Mouse (Mus musculus) cerebral cortex, adult 2 months (tissue): ENCODE results near the gene Gm13212.

Experiments
- WGBS: fragments of 180-500 bp; shearing (Covaris S2); methylation state at CpG from one replicate; pipeline ENCODE4 v1.1.7; 2018; 5-methylcytosine and 5-hydroxymethylcytosine counted together

The Gm13212 gene

GRCm38 (mm10) chr4:145585078-145585477 lies at the start of gene Gm13212:
TSS of gene Gm13212 (plus strand) at chr4:145585166.
- 24% methylated on average over 11 of the region's 11 CpGs for whole genome bisulfite sequencing

DNA sequence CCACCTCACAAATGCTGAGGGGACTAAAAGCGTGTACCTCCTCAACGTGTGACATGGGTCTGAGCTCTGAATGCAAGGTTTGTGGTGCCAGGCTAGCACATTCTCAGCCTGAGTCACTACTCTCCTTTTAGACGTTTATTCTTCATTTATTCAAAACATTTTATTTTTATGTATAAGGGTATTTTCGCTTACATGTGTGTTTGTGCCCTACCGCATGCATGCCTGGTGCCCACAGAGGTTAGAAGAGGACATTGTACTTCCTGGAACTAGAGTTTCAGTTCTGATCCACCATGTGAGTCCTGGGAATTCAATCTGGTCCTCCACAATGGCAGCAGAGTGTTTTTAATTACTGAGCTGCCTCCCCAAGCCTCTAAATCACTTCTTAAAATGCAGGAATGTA lies 41.1 kb upstream of the Gm13212 start:
- 76% methylated on average over 5 of the region's 5 CpGs for WGBS

DNA sequence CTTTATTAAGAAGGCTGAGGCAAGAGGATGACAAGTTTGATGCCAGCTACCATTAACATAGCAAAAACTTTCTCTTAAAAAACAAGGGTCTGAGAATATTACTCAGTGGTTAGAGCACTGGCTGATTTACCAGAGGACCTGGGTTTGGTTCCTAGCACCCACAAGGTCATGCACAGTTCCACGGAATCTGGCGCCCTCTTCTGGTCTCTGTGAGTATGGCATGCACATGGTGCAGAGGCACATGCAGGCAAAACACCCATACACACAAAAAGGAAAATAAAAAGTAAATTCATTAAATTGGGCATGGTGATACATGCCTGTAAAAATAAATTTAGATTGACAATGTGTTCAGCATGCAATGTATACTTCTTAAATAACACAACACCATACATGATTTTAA lies 39.9 kb upstream of the Gm13212 start:
- 13% methylated on average over 2 of the region's 2 CpGs for WGBS

GRCm38 (mm10) chr4:145545734-145546349 lies 39.1 kb upstream of the Gm13212 start:
- WGBS: 72% methylated on average over 6 of the region's 6 CpGs

- 89% methylated on average over 3 of the region's 3 CpGs for WGBS
Measured at GRCm38 (mm10) chr4:145546477-145546876, 38.5 kb upstream of the Gm13212 start.

DNA sequence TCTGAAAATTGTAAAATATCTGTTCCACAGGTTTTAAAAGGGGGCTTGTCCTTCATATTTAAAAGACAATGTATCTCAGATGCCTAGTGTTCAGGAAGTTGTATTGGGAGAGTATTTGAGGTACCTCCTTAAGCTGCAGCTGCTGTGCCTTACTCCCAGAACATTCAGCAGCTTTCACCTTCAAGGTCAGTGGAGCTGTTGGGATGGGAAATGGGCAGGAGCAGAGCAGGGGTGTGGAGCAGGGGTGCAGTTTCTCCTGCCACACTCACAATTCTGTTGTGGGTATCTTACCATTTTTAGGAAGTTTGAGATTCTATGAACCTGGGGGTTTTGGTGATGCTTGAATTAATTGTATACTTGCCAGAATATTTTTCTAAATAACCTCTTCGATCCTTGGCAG lies 28.3 kb upstream of the Gm13212 start:
- 53% methylated on average over 1 of the region's 1 CpGs for WGBS

DNA sequence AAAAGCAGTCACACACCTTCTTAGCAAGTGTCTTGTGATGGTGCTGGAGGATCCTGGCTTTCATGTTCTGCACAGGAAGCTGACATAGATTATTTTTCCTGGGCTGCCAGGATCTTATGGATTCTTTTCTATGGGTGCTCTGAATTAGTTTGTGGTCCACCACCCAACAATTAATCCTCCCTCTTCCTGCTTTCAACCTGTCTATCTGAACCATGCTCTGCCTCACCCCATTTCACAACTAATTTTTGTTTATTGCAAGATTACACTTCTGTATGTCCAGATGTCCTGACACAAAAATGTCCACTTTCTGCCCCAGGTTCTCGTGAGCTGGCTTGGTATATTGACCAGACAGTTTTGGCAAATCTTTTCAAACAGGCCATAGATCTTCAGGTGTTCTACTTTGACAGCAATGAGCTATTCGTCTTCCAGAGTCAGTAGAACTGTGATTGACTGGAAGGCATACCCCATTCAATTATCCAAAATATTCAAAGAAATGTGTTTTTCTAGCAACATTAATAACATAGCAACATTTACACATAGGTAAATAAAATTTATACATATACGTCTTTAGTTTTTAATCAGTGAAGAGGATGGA lies 25.4 kb upstream of the Gm13212 start:
- 40% methylated on average over 3 of the region's 3 CpGs for WGBS

- WGBS: 72% methylated on average over 3 of the region's 3 CpGs
Measured at GRCm38 (mm10) chr4:145564111-145564821, 20.7 kb upstream of the Gm13212 start.

DNA sequence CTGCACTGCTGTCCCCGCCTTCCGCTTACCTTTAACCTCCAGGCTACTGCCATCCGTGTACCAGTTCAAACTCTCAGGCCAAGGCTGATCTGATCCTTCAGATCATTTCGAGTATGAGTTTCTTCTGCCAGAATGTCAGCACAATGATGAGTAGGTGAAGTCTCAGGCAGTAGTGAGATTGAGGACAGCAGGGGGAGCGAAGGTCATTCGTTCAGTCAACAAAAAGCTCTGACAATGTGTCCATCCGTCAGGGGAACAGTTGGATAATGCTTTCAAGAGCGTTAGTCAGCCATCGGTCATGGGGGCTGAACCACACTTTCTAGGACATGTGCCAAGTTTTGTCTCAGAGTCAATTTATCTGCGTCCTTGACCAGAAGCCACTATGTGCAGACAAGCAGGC lies 14.5 kb upstream of the Gm13212 start:
- WGBS: 95% methylated on average over 10 of the region's 10 CpGs

- WGBS: 90% methylated on average over 8 of the region's 8 CpGs
Measured at GRCm38 (mm10) chr4:145576623-145577022, 8.3 kb upstream of the Gm13212 start.

DNA sequence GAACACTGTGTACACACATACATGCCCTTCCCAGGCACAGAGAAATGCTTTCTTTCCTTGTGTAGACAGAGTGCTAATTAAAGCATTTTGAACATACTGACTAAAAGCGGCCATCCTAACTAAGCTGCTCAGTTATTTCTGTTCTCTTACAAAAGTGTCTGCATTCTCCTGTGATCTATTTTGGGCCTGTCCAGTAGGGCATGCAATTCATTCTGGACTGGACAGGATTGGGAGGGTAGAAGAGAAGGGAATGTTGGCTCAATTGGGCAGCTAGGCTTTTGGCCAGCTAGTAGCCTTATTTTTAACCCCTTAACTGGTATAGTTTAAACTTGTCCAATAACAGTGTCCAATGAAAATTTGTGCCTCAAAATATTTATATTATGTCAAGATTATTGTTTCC lies 4.6 kb upstream of the Gm13212 start:
- 91% methylated on average over 1 of the region's 1 CpGs for WGBS

- WGBS: 78% methylated on average over 2 of the region's 2 CpGs
Measured at GRCm38 (mm10) chr4:145586046-145586445, 1.1 kb downstream of the Gm13212 start.

DNA sequence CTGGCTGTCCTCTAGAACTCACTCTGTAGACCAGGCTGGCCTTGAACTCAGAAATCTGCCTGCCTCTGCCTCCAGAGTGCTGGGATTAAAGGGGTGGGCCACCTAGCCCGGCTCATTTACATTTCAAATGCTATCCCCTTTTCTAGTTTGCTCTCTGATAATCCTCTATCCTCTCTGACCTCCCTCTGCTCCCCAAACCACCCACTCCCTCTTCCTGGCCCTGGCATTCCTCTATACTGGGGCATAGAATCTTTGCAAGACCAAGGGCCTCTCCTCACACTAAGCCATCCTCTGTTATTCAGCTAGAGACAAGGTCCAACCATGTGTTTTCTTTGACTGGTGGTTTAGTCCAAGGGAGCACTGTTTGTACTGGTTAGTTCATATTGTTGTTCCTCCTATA lies 9.2 kb downstream of the Gm13212 start:
- WGBS: 75% methylated on average over 1 of the region's 1 CpGs

DNA sequence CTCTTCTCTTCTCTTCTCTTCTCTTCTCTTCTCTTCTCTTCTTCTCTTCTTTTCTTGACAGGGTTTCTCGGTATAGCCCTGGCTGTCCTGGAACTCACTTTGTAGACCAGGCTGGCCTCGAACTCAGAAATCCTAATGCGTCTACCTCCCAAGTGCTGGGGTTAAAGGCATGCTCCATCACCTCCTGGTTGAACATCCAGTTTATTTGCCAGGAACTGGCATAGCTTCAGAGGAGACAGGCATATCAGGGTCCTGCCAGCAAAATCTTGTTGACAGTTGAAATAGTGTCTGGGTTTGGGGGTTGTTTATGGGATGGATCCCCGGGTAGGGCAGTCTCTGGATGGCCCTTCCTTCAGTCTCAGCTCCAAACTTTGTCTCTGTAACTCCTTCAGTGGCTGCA lies 9.8 kb downstream of the Gm13212 start:
- WGBS: 80% methylated on average over 4 of the region's 4 CpGs

- 36% methylated on average over 76 of the region's 83 CpGs for WGBS
Measured at GRCm38 (mm10) chr4:145640416-145641185, 55.6 kb downstream of the Gm13212 start.

GRCm38 (mm10) chr4:145670385-145670784 lies 85.4 kb downstream of the Gm13212 start, which contains the start of gene Zfp980:
TSS of gene Zfp980 (plus strand) at chr4:145670685.
- WGBS: 84% methylated on average over 3 of the region's 3 CpGs

GRCm38 (mm10) chr4:145674286-145674780 lies 89.4 kb downstream of the Gm13212 start:
- 62% methylated on average over 2 of the region's 2 CpGs for WGBS
